Mouse (Mus musculus): ENCODE results near the gene Pim3.
A peak's percentile ranks its signal among the peaks of the same experiment; 100 is the strongest.

The Pim3 gene

DNA sequence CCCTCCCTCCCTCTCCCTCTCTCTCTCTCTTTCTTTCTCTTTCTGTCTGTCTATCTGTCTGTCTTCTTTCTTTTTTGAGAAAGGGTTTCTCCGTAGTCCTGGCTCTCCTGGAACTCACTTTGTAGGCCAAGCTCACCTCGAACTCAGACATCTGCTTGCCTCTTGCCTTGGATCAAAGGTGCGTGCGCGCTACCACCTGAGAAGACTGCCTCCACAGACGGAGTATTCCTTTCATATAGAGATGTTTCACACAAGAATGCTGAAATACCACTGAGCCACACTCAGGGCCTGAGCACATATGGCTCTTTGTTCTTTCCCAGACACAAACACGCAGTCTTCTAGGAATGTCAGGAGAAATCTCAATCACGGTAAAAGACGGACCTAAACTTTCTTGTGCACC, 21.4 kb downstream of the Pim3 start:
- no peak for DNase-seq

DNA sequence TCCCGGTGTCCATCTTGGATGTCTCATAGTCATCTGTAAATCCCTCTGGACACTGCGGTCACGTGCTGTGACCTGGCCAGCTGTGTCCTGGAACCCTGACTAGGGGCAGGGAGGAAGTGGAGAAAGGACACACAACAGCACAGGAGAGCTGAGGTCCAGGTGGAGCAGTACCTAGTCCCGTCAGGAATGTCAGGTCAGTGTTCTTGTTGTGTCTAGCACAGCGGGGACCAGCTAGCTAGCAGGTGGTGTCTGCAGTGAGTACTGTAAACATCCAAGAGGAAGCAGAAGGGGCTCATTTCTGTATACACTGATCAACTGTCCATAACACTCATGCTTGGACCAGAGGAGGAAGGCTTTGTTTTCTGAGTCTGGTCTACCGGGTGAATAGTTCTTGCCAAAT, 23.4 kb downstream of the Pim3 start:
- DNase-seq = no peak

DNA sequence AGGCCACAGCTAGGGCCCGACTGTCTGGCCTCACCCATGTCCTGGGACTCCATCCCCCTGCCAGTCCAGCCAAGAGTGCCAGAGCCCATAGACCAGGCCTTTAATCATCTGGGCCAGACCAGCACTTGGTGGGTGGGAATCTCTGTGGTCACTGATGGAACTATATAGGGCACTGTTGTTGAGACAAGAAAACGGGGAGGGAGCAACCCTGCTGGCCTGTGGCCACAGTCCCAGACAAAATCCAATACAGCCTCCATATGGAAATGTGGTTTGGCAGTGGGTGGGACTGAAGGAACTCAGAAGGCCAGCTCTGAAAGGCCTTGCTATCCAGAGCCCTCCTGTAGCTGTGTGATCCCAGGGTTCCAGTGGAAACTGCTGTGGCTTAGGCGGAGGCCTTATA, 27.0 kb downstream of the Pim3 start:
- no peak for DNase-seq

DNA sequence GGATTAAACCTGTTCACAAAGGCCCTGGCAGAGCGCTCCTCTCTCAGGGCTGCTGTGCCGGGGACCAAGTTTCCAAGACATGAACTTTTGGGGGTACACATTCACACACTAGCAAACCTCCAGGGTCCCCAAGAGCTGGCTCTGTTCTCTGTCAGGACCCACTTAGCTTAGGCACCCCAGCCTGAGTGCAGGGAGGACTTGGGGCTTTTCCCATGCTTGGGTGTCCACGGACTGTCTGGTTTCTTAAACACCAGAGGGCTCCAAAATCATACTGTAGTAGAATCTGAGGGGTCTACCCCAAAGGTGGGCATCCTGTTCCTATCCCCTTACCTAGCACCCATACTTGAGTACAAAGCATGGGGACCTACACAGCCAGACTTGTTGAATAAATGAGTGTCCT, 28.0 kb downstream of the Pim3 start:
- no peak for DNase-seq

DNA sequence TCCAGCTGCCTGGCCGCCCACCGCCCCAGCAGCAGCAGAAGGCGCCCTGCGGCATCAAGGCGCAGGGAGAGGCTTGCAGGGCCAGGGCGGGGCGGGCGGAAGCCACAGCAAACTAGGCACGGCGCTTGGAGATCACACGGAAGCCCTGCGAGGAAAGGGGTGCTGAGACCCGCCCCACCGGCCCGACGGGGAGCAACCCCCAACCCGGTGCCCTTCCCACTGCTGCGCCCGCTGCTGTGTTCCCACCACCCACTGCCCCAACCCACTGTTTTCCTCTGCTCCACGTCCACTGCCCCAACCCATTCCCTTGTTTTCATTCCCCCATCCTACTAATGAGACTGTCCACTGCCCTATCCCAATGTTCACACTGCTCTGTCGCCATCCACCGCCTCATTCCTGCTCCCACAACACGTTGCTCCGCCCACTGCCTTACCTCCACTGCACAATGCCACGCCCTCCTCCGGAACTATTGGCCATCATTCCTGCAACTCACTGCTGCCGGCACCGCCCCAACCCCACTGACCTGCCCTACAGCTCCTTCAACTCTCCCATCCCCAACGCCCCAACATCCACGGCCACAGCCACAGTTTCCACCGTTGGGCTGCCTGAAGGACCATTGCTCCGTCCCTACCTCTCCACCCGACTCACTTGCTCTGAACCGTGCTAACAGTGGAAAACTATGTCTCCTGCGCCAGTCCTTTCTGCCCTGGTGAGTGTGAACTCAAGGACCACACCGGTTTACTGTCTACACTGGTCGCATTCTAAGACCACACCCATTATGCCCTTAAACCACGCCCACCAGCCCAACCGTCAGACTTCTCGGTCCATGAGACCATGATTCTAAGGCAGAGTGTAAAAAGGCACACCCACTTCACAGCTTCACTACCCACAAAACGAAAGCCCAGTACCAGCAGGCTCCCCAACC, 29.0 kb downstream of the Pim3 start:
- peak; percentile 87 for DNase-seq

DNA sequence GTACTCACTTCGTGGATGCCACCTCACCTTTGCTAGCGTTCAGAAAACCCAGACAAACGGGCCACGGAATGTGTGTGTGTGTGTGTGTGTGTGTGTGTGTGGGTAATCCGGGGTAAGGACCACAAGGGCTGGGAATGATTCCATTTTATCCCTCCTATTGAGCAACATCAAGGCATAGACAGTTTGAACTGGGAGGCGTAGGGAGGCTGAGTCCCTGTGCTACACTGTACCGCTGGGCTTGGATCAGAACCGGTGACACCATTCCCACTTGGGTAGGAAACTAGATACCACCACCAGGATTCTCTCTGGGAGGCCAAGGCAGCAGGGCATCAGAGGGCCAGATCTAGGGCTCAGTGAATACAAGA, 29.7 kb downstream of the Pim3 start:
- DNase-seq = no peak

DNA sequence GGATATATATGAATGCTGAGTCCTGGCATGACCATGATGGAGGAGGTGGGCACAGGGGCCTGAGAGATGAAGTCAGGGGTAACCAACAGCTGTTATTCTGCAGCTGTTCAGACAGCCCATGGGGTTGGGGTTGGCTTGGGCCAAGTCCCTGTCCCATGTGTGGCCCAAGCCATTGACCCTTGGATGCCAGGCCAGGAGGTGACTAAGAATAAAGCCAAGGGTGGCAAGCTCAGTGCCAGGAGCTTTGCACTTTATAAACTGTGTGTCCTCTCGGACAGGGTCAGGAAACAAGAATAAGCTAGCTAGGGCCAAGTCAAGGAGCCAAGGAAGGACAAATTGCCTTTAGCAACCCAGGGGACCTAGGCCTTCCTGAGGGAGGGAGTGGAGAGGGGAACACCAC, 30.3 kb downstream of the Pim3 start:
- DNase-seq = no peak

DNA sequence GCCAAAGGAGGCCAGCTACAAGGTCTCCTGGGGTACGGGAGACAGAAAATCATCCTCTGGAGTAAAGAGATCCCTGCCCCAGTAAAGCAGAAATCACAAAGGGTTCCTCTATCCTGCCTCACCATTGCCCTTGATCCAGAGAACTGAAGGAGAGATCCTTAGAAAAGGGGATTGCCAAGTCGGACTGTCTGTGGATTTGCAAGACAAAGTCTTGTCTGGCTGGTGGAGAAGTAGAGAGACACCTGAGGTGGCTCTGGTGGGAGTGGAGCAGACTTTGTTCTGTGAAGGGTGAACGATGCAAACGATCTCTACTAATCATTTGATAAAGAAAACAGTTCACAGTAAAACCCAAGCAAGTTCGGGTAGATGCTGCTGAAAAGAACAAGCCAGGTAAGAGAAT, 30.9 kb downstream of the Pim3 start:
- DNase-seq = no peak

DNA sequence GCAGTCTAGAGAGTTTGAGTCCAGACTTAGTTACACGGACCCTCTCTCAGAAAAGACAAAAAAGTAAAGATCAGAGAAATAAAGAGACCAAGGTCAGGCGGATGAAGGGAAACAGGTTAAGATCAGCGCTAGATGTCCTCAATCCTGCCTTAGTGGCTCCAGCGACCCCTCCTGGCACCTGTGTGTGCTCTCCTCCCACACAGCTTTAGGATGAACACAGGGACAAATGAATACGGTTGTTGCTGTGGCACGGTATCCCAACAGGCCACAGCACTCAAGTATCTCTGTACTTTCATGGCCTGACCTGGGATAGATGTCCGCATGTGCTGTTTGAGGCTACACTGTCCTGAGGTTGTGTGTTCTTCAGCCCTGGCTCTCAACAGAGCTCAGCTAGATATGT, 33.1 kb downstream of the Pim3 start:
- DNase-seq = no peak

DNA sequence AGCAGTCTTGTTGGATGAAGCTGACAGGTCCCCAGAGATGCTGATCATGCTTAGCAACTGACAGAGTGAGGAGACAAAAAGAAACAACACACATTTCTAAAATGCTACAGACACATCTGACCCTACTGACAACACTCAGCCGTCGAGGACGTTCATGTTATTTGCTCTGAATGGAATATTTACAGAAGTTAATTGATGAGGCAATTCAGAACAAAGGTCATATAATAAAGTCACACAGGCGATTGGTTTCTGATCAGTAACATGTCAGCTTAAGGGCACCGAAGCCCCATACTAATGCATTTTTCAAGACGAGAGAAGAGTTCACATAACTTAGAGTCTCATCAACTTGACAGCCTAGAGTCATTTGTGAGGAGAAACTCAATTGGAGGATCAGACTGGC, 33.9 kb downstream of the Pim3 start:
- DNase-seq = no peak

DNA sequence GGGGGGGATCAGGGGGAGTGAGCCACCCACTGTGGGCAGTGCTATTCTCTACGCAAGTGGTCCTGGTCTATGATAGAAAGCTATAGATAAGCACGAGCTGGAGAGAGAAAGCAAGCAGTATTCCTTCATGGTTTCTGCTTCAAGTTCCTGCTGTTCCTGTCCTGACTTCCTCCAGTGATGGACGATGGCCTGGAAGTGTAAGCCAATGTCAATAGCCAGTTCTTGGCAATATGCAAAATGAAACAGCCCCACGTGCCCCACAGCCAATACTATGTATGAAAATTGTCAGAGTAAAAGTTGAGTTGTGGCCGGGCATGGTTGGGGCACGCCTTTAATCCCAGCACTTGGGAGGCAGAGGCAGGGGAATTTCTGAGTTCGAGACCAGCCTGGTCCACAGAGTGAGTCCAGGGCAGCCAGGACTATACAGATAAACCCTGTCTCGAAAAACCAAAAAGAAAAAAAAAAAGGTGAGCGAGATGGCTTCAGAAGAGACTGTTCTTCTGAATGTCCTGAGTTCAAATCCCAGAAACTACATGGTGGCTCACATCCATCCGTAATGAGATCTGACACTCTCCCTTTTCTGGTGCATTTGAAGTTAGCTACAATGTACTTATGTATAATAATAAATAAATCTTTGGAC, 34.5 kb downstream of the Pim3 start:
- no peak for DNase-seq

DNA sequence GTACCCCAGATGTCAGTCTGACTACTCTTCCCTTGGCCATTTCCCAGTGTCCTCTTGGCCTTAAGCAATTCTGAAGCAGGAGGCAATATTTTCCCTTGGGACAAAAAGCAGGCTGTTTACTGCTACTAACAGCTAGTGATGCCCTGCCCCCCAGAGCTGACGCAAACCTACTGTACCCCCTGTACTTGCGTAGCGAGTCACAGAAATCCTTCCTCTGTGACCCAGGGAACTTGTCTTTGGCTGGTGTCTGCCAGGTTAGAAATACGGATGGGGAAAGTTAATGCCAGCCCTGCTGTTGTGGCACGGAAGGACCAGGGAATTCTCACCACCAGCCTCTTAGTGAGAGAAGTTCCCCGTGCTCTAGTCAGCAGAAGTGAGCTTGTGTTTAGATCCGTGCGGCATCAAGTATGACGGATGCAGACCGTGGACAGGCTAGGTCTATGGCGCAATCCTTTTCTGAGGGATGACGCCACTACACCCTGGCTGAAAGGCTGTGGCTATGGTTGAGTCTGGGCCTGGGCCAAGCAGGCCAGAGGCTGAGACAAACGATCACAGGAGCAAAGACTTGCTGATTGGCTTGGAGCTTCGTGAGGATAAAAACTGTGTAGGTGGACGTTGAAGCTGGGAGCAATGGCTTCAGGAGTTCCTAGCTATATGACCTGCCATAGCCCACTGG, 40.4 kb downstream of the Pim3 start:
- no peak for DNase-seq

DNA sequence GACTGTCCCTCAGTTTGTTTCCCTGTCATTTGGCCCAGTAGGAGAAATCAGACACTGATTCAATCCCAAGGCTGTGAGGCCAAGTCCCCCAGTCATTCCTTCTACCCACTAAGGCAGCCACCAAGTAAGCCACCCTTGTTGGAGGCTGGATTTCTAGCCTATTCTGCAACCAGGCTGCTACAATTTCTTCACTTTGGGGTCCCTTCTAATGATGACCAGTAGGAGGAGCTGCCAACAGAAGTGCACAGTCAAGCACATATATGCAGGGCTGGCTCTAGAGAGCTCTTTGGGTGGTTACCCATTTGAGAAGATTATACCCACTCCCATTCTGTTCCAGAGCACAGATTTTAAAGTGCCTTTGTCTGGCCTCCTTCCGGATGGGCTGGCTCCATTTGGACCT, 41.1 kb downstream of the Pim3 start:
- peak; percentile 18 for DNase-seq

DNA sequence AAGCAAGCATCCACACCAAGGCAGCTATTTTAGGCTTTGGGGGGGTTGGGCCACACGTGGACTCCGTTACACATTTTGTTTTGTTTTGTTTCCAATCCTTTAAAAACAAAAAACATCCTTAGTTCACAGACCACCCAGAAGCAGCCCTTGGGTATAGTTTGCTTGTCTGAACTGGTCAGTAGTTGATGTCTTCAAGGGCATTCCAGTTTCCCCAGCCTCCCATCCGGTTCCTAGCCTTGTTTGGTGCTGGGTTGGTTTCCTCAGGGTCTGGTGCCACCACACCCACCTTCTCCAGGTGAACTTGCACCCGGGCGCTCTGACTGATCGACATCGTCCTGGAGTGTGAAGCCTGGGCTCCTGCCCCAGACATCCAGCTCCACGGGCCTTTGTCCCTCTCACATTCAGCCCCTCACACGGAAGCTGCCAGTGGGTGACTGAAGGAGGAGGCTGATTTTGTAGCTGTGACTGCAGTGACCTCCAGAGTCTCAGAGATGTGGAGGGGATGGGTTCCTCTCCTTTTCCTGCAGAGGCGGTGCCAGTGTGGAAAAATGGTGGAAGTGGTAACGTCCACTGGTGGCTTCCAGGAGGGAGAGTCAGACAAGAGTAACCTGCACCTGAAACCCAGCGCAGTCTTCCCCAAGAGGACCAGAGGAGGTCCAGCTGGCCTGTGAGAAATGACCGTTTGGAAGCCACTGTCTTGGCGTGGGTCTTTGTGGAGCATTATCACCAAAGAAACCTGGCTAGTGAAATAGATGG, 42.2 kb downstream of the Pim3 start:
- no peak for DNase-seq

DNA sequence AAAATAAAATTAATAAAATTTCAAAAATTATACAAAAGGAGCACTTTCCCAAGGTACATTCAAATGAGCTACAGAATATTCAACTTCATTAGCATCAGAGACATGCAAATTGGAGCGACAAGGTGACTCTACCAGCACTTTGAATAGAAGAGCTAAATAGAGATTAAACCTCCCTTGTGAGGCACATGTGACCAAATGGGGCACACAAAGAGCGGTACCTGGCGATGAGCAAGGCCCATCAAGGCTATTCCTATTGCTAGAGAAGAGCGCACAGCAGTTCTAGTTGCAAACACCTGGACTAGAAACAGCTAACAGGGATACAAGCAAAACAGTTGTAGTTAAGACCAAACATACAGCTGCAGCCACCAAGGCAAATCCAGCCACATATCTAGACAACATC, 44.4 kb downstream of the Pim3 start:
- DNase-seq = no peak

DNA sequence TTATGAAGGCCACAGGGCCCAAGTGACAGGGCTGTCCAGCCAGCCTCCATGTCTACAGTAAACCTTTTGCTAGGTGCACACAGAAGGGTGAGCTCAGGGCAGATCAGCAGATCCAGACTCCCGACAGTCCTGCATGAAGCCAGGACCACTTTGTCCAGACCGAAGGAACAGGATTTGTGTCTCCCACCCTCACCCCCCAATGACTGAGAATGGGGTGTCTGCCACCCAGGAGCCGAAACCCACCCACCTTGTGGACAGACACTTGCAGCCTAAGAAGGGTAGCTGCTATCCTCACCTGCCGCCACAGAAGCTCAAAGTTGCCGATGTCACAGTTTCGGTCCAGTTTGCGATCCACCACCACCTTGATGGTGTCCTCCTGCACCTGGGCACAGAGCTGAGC, 53.1 kb downstream of the Pim3 start:
- DNase-seq = no peak

Measured in retina, postnatal 1 day (tissue).